Mouse (Mus musculus) heart, postnatal 0 days (tissue): ENCODE measurements around the gene Ddx56. TPM values are rescaled to one million over a fixed set of nuclear protein-coding genes. Genes with fewer than 3 reads are reported as not detected.

Source experiments
- ATAC-seq: fragments of 200-750 bp; cut with Nextera tagmentation; 2 replicates; pipeline ENCODE4 v1.8.0; 2017; ENCODE audit warnings: low read depth, moderate number of reproducible peaks, moderate library complexity; ENCODE audit not compliant: insufficient read depth
- DNase-seq: peaks from one replicate; pipeline ENCODE4 v3.0.0-alpha.2; 2016; ENCODE audit warnings: low spot score
- H3K27ac ChIP-seq: fragments of 300-500 bp; sonication (generic); 2 replicates; pipeline ENCODE4 v1.5.1; 2014; ENCODE audit warnings: low read depth, mild to moderate bottlenecking
- H3K27me3 ChIP-seq: fragments of 300-500 bp; sonication (generic); 2 replicates; pipeline ENCODE4 v1.6.1; 2014; ENCODE audit warnings: low read length, mixed read lengths; ENCODE audit not compliant: control insufficient read depth, insufficient read depth
- H3K36me3 ChIP-seq: fragments of 300-500 bp; sonication (generic); replicated peaks from 2 replicates; pipeline ENCODE4 v1.6.1; 2014; ENCODE audit warnings: low read length, mixed read lengths; ENCODE audit not compliant: control insufficient read depth, insufficient read depth
- H3K4me1 ChIP-seq: fragments of 300-500 bp; sonication (generic); 2 replicates; pipeline ENCODE4 v1.6.1; 2014; ENCODE audit warnings: antibody characterized with exemption; ENCODE audit not compliant: control insufficient read depth, insufficient read depth
- H3K4me2 ChIP-seq: fragments of 300-500 bp; sonication (generic); 2 replicates; pipeline ENCODE4 v1.6.1; 2014; ENCODE audit warnings: low read depth, mild to moderate bottlenecking, low read length, moderate library complexity
- H3K4me3 ChIP-seq: fragments of 300-500 bp; sonication (generic); 2 replicates; pipeline ENCODE4 v1.5.1; 2014; ENCODE audit warnings: low read depth, low read length
- H3K9ac ChIP-seq: fragments of 300-500 bp; sonication (generic); replicated peaks from 2 replicates; pipeline ENCODE4 v1.6.1; 2014; ENCODE audit warnings: low read depth, low read length, mixed read lengths
- H3K9me3 ChIP-seq: fragments of 300-500 bp; sonication (generic); replicated peaks from 2 replicates; pipeline ENCODE4 v1.6.1; 2016; ENCODE audit warnings: low read length; ENCODE audit not compliant: control insufficient read depth
- CTCF ChIP-seq: IDR thresholded peaks from 2 replicates; pipeline ENCODE4 v1.5.1; 2016; ENCODE audit warnings: antibody characterized with exemption, control low read depth, low read depth
- EP300 ChIP-seq: IDR thresholded peaks from 2 replicates; pipeline ENCODE4 v1.6.1; 2016; ENCODE audit warnings: antibody characterized with exemption, low read depth
- WGBS: fragments of 180-500 bp; shearing (Covaris S2); extraction: QIAGEN DNeasy Blood & Tissue Kit; methylation state at CpG from one replicate; pipeline ENCODE4 v1.1.7; 2014; 5-methylcytosine and 5-hydroxymethylcytosine counted together
- polyA plus RNA-seq: library from polyadenylated mRNA; unstranded; fragments of >200 nt; fragmentation: Nextera tagmentation; extraction: Ambion mirVana; gene quantifications from 2 replicates; pipeline ENCODE4 v1.2.1, GENCODE M21; 2015
- total RNA-seq: library from RNA; depleted of rRNA; stranded (reverse); fragments of >200 nt; gene quantifications from 2 replicates; pipeline ENCODE4 v1.2.3, GENCODE M21; 2014; ENCODE audit warnings: low replicate concordance

Gene Ddx56
- total and polyA plus RNA-seq, 2 experiments from 2014 or later = 41.4 to 45.5 TPM

DNA sequence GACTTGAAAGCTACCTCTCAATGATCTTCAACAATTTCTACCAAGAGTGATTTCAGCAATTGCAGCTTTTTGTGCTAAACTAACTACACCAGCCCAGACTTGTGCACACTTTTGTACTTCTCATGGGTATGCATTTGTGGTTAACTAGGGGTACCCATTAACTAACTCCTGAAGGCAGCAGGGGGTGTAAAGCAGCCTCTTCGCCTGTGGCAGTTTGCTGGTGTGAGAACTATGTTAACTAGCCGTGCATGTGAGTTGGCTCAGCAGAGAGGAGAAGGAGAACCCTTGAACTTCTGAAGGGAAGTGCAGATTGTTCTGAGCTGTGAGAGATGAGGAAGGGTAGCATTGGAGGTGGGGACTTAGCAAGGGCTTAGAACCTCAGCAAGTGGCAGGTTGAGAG is 35.2 kb upstream of the Ddx56 start:
- no peaks in the 10 kb centered on the region for H3K9me3 ChIP-seq
- H3K27ac ChIP-seq = no peak overlapping the region
- no peak overlapping the region for H3K4me3 ChIP-seq
- ATAC-seq = no peak
- H3K36me3 ChIP-seq = peaks cover 56% of the 10 kb centered on the region
- whole genome bisulfite sequencing = 73% methylated on average over 2 of the region's 2 CpGs
- DNase-seq = no peak
- peaks cover 14% of the 10 kb centered on the region for H3K4me1 ChIP-seq
- H3K9ac ChIP-seq = no peak overlapping the region
- H3K27me3 ChIP-seq = no peaks in the 10 kb centered on the region
- H3K4me2 ChIP-seq = no peak overlapping the region
- no peak for TF ChIP-seq EP300
- no peak for TF ChIP-seq CTCF

DNA sequence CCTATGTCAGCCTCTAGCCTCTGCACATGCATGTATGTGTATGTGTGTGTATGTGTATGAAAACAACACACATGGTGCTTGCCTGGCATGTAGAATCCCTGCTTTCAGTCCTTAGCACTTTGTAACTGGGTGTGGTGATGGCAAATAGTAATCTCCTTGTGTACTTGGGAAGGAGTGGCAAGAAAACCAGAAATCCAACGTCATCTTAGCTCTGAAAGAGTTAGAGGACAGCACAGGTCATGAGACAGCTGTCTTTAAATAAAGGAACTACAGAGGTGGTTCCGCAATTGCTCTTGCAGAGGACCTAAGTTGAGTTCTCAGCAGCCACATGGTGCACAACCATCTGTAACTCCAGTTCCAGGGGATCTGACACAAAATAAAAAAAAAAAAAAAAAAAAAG is 31.9 kb upstream of the Ddx56 start:
- DNase-seq (no peak), ATAC-seq (no peak)
- no peak overlapping the region for H3K9ac ChIP-seq
- peaks cover 60% of the 10 kb centered on the region for H3K36me3 ChIP-seq
- no peak for TF ChIP-seq CTCF
- TF ChIP-seq EP300 = no peak
- no peaks in the 10 kb centered on the region for H3K9me3 ChIP-seq
- no peaks in the 10 kb centered on the region for H3K27me3 ChIP-seq
- WGBS = 80% methylated on average over 2 of the region's 2 CpGs
- peaks cover 3% of the 10 kb centered on the region; the same call in 1 of the 2 replicates for H3K4me1 ChIP-seq
- H3K4me3 ChIP-seq = no peak overlapping the region
- no peak overlapping the region for H3K27ac ChIP-seq
- H3K4me2 ChIP-seq = no peak overlapping the region

DNA sequence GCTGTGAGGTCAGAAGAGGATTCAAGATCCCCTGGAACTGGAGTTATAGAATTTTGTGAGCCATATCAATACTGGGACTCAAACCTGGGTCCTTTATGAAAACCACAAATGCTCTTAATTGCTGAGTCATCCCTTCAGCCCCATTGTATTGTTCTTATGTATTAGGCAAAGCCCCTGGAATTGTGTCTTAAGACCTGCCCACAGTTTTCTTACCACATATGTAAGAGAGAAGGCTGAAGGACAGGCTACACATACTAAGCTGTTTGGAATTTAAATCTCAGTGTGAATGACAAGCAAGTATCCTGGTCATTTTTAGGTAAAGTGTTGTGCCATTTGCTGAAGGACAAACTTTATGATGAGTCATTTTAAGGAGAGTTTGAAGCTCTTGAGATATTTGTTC is 28.5 kb upstream of the Ddx56 start:
- Histone ChIP-seq H3K27me3 (no peaks in the 10 kb centered on the region), H3K36me3 (peaks cover 43% of the 10 kb centered on the region), H3K4me2 (no peak overlapping the region), H3K9me3 (no peaks in the 10 kb centered on the region), H3K4me3 (no peak overlapping the region), H3K27ac (no peak overlapping the region), H3K9ac (no peak overlapping the region), H3K4me1 (peaks cover 17% of the 10 kb centered on the region; the same call in 1 of the 2 replicates)
- DNase-seq (no peak), ATAC-seq (no peak)
- no peak for TF ChIP-seq EP300
- TF ChIP-seq CTCF = no peak

DNA sequence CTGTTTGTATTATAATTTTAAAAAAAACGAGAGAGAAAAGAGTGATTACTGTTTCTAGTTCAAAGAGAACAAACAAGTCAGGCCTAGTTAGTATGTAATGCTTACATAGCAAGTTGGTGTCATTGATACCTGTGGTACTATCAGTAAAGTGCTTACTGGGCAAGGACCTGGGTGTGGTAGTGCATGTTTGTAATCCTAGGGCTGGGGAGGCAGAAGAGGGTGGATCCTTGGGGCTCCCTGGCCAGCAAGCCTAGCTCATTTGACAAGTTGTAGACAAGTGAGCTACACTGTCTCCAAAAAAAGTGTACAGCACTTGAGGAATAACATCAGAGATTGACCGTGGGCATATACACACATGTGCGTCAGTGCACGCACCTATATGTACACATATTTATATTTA is 27.1 kb upstream of the Ddx56 start:
- no peak for TF ChIP-seq CTCF
- no peak for TF ChIP-seq EP300
- DNase-seq (no peak), ATAC-seq (no peak)
- Histone ChIP-seq H3K4me2 (no peak overlapping the region), H3K9me3 (no peaks in the 10 kb centered on the region), H3K27me3 (no peaks in the 10 kb centered on the region), H3K4me3 (no peak overlapping the region), H3K9ac (no peak overlapping the region), H3K36me3 (peaks cover 29% of the 10 kb centered on the region), H3K4me1 (peaks cover 17% of the 10 kb centered on the region; the same call in 1 of the 2 replicates), H3K27ac (no peak overlapping the region)
- WGBS = 85% methylated on average over 4 of the region's 4 CpGs

DNA sequence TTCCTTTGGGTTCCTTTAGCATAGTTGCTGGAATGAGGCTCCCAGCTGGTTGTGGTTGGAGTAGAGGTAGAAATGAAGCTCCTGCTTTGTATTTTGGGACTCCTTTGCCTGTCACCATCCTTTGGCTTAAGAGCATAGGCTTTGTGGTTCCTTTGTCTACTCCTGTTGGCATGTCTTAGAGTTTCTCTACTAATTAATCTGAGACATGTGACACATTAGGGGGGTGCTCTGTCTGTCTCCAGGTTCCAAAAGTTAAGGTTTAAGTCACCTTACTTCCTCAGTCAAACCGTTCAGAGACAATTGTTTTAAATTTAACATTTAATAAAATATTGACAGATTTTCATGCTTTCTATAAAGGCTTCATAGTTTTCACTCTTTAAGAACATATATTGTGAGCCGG is 26.0 kb upstream of the Ddx56 start:
- H3K36me3 ChIP-seq = peaks cover 19% of the 10 kb centered on the region
- peak overlapping the region; percentile 78 for H3K4me2 ChIP-seq
- no peak overlapping the region for H3K27ac ChIP-seq
- no peak for DNase-seq
- H3K4me3 ChIP-seq = peak overlapping the region; percentile 80; the same call in 1 of the 2 replicates
- TF ChIP-seq EP300 (no peak), CTCF (no peak)
- H3K9me3 ChIP-seq = no peaks in the 10 kb centered on the region
- peaks cover 17% of the 10 kb centered on the region; the same call in 1 of the 2 replicates for H3K4me1 ChIP-seq
- H3K27me3 ChIP-seq = no peaks in the 10 kb centered on the region
- no peak overlapping the region for H3K9ac ChIP-seq
- no peak for ATAC-seq
- WGBS = 92% methylated on average over 2 of the region's 2 CpGs

DNA sequence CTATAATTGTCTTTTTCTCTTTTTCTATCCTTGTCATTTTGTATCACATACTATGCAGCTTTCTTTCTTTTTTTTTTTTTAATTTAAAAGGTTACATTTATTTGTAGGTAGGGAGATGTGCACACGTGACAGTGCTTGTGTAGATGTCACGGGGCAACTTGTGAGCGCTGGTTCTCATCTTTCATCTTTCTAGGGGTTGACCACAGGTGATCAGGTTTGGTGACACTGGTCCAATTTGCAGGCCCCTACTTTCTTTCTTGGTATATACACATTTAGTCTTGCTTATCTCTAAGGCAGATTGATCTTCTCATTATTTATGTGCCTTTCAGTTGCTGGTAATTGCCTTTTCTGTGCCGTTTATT is 25.4 kb upstream of the Ddx56 start:
- peak overlapping the region; percentile 28; the same call in 1 of the 2 replicates for H3K9ac ChIP-seq

More for the DNA sequence above, 25.4 kb upstream of the Ddx56 start:
- ATAC-seq = no peak
- 71% methylated on average over 4 of the region's 4 CpGs for WGBS
- peak overlapping the region; percentile 78 for H3K4me2 ChIP-seq
- H3K9me3 ChIP-seq = no peaks in the 10 kb centered on the region
- peaks cover 17% of the 10 kb centered on the region; the same call in 1 of the 2 replicates for H3K4me1 ChIP-seq
- no peaks in the 10 kb centered on the region for H3K27me3 ChIP-seq
- DNase-seq = no peak
- peak overlapping the region; percentile 99 for H3K27ac ChIP-seq
- peaks cover 12% of the 10 kb centered on the region for H3K36me3 ChIP-seq
- no peak for TF ChIP-seq EP300
- TF ChIP-seq CTCF = no peak
- peak overlapping the region; percentile 80 for H3K4me3 ChIP-seq
